Mouse (Mus musculus) liver, postnatal 0 days (tissue): Measurements from ENCODE around the gene Itga5. TPM values are rescaled to one million over a fixed set of nuclear protein-coding genes. Genes with fewer than 3 reads are reported as not detected.

Experiments used
- ATAC-seq: fragments of 200-750 bp; cut with Nextera tagmentation; 2 replicates; pipeline ENCODE4 v1.8.0; 2017; ENCODE audit warnings: mild to moderate bottlenecking, moderate library complexity
- DNase-seq: peaks from one replicate; pipeline ENCODE4 v3.0.0-alpha.2; 2016
- H3K27ac ChIP-seq: fragments of 300-500 bp; sonication (generic); 2 replicates; pipeline ENCODE4 v1.5.1; 2014; ENCODE audit warnings: antibody characterized with exemption, moderate library complexity, mild to moderate bottlenecking, low read depth
- H3K27me3 ChIP-seq: fragments of 300-500 bp; sonication (generic); 2 replicates; pipeline ENCODE4 v1.6.1; 2014; ENCODE audit warnings: low read length, control low read depth, mixed read lengths; ENCODE audit not compliant: insufficient read depth
- H3K36me3 ChIP-seq: fragments of 300-500 bp; sonication (generic); replicated peaks from 2 replicates; pipeline ENCODE4 v1.6.1; 2014; ENCODE audit warnings: mild to moderate bottlenecking, control low read depth, low read length, moderate library complexity, mixed read lengths; ENCODE audit not compliant: insufficient read depth
- H3K4me1 ChIP-seq: fragments of 300-500 bp; sonication (generic); 2 replicates; pipeline ENCODE4 v1.6.1; 2014; ENCODE audit warnings: antibody characterized with exemption, mild to moderate bottlenecking, control low read depth; ENCODE audit not compliant: insufficient read depth
- H3K4me2 ChIP-seq: fragments of 300-500 bp; sonication (generic); 2 replicates; pipeline ENCODE4 v1.6.1; 2014; ENCODE audit warnings: low read depth, mild to moderate bottlenecking, low read length, moderate library complexity, mixed read lengths
- H3K4me3 ChIP-seq: fragments of 300-500 bp; sonication (generic); 2 replicates; pipeline ENCODE4 v1.5.1; 2014; ENCODE audit warnings: low read depth, low read length
- H3K9ac ChIP-seq: fragments of 300-500 bp; sonication (generic); replicated peaks from 2 replicates; pipeline ENCODE4 v1.6.1; 2014; ENCODE audit warnings: mild to moderate bottlenecking, moderate library complexity
- H3K9me3 ChIP-seq: fragments of 300-500 bp; sonication (generic); 2 replicates; pipeline ENCODE4 v1.6.1; 2016; ENCODE audit warnings: mild to moderate bottlenecking, control low read depth, low read length, mixed read lengths
- CTCF ChIP-seq: sonication (generic); IDR thresholded peaks from 2 replicates; pipeline ENCODE4 v1.5.1; 2016; ENCODE audit warnings: antibody characterized with exemption, low read depth
- EP300 ChIP-seq: IDR thresholded peaks from 2 replicates; pipeline ENCODE4 v1.6.1; 2016; ENCODE audit warnings: antibody characterized with exemption, low read depth, mild to moderate bottlenecking
- WGBS: fragments of 180-500 bp; shearing (Covaris S2); extraction: QIAGEN DNeasy Blood & Tissue Kit; methylation state at CpG from one replicate; pipeline ENCODE4 v1.1.7; 2014; ENCODE audit not compliant: insufficient replicate concordance; 5-methylcytosine and 5-hydroxymethylcytosine counted together
- polyA plus RNA-seq: library from polyadenylated mRNA; unstranded; fragments of >200 nt; fragmentation: Nextera tagmentation; extraction: Ambion mirVana; gene quantifications from 2 replicates; pipeline ENCODE4 v1.2.1, GENCODE M21; 2015

Itga5 gene
- polyA plus RNA-seq, 1 experiment from 2014 or later: 16.0 TPM

GRCm38 (mm10) chr15:103375112-103375800 lies 8.7 kb upstream of the Itga5 start:
- no peak overlapping the region for H3K4me3 ChIP-seq
- no peaks in the 10 kb centered on the region for H3K9me3 ChIP-seq
- ATAC-seq (no peak), DNase-seq (no peak)
- TF ChIP-seq EP300 (no peak), CTCF (no peak)
- no peak overlapping the region for H3K27ac ChIP-seq
- 67% methylated on average over 4 of the region's 4 CpGs for WGBS
- H3K9ac ChIP-seq: no peak overlapping the region
- no peak overlapping the region for H3K4me2 ChIP-seq
- H3K36me3 ChIP-seq: no peaks in the 10 kb centered on the region
- H3K4me1 ChIP-seq: peaks cover 10% of the 10 kb centered on the region
- H3K27me3 ChIP-seq: no peaks in the 10 kb centered on the region

GRCm38 (mm10) chr15:103372461-103372860 lies 5.9 kb upstream of the Itga5 start:
- no peak overlapping the region for H3K9ac ChIP-seq
- H3K4me1 ChIP-seq: peaks cover 5% of the 10 kb centered on the region
- no peak overlapping the region for H3K4me2 ChIP-seq
- DNase-seq (no peak), ATAC-seq (no peak)
- no peaks in the 10 kb centered on the region for H3K36me3 ChIP-seq
- no peaks in the 10 kb centered on the region for H3K9me3 ChIP-seq
- H3K27ac ChIP-seq: no peak overlapping the region
- H3K27me3 ChIP-seq: no peaks in the 10 kb centered on the region
- no peak overlapping the region for H3K4me3 ChIP-seq
- TF ChIP-seq CTCF (no peak), EP300 (no peak)

GRCm38 (mm10) chr15:103371741-103372140 lies 5.2 kb upstream of the Itga5 start:
- TF ChIP-seq EP300 (no peak), CTCF (no peak)
- 88% methylated on average over 1 of the region's 1 CpGs for WGBS
- H3K4me2 ChIP-seq: no peak overlapping the region
- no peak for ATAC-seq
- peaks cover 10% of the 10 kb centered on the region for H3K4me1 ChIP-seq
- H3K27ac ChIP-seq: no peak overlapping the region
- H3K36me3 ChIP-seq: no peaks in the 10 kb centered on the region
- DNase-seq: no peak
- no peaks in the 10 kb centered on the region for H3K27me3 ChIP-seq
- no peaks in the 10 kb centered on the region for H3K9me3 ChIP-seq
- H3K9ac ChIP-seq: no peak overlapping the region
- no peak overlapping the region for H3K4me3 ChIP-seq

GRCm38 (mm10) chr15:103371208-103371607 lies 4.6 kb upstream of the Itga5 start:
- Histone ChIP-seq H3K27me3 (no peaks in the 10 kb centered on the region), H3K27ac (no peak overlapping the region), H3K4me1 (peaks cover 12% of the 10 kb centered on the region), H3K4me2 (no peak overlapping the region), H3K4me3 (no peak overlapping the region), H3K9ac (no peak overlapping the region), H3K9me3 (no peaks in the 10 kb centered on the region), H3K36me3 (no peaks in the 10 kb centered on the region)
- no peak for TF ChIP-seq EP300
- TF ChIP-seq CTCF: no peak
- ATAC-seq (no peak), DNase-seq (no peak)
- WGBS: 36% methylated on average over 2 of the region's 2 CpGs

- TF ChIP-seq EP300 (no peak), CTCF (no peak)
- Histone ChIP-seq H3K4me2 (no peak overlapping the region), H3K9me3 (no peaks in the 10 kb centered on the region), H3K4me3 (no peak overlapping the region), H3K9ac (no peak overlapping the region), H3K36me3 (no peaks in the 10 kb centered on the region), H3K27me3 (no peaks in the 10 kb centered on the region), H3K27ac (no peak overlapping the region), H3K4me1 (peaks cover 12% of the 10 kb centered on the region)
- WGBS: 16% methylated on average over 4 of the region's 4 CpGs
- ATAC-seq (no peak), DNase-seq (no peak)
Observed at GRCm38 (mm10) chr15:103370462-103370861, 3.9 kb upstream of the Itga5 start.

GRCm38 (mm10) chr15:103369123-103369522 lies 2.6 kb upstream of the Itga5 start:
- ATAC-seq (no peak), DNase-seq (no peak)
- 65% methylated on average over 1 of the region's 1 CpGs for WGBS

More at GRCm38 (mm10) chr15:103369123-103369522, 2.6 kb upstream of the Itga5 start:
- H3K4me1 ChIP-seq: peaks cover 23% of the 10 kb centered on the region
- TF ChIP-seq CTCF (no peak), EP300 (no peak)
- H3K9me3 ChIP-seq: no peaks in the 10 kb centered on the region
- no peak overlapping the region for H3K27ac ChIP-seq
- no peaks in the 10 kb centered on the region for H3K27me3 ChIP-seq
- no peak overlapping the region for H3K9ac ChIP-seq
- H3K36me3 ChIP-seq: no peaks in the 10 kb centered on the region
- no peak overlapping the region for H3K4me3 ChIP-seq
- H3K4me2 ChIP-seq: no peak overlapping the region
